Comparison of ENCODE assay signal across 40 mouse cellular contexts in genomic region chr10:130368384-130368783, GRCm38 (mm10). TPM values are rescaled to one million over a fixed set of nuclear protein-coding genes. Genes with fewer than 3 reads are reported as not detected.
"Had no signal": no experiment of that assay in that cellular context is flagged by ENCODE, and none has a peak within 500 bp of the region (broad histone marks: within the 10 kb centered on the region; RNA-seq: fewer than 3 reads in every experiment).

No protein-coding gene starts in this region.

- H3K36me3 ChIP-seq: limb, embryonic 10.5 days; limb, embryonic 12.5 days; limb, embryonic 13.5 days; limb, embryonic 15.5 days; liver, embryonic 12.5 days; liver, embryonic 13.5 days; liver, embryonic 15.5 days; lung, embryonic 15.5 days; midbrain, embryonic 10.5 days; midbrain, embryonic 12.5 days; midbrain, embryonic 13.5 days; midbrain, embryonic 15.5 days had no signal

- H3K9me3 ChIP-seq: limb, embryonic 10.5 days; limb, embryonic 12.5 days; limb, embryonic 13.5 days; limb, embryonic 15.5 days; liver, embryonic 12.5 days; liver, embryonic 13.5 days; liver, embryonic 15.5 days; lung, embryonic 15.5 days; megakaryocyte, embryonic 14.5 days; midbrain, embryonic 10.5 days; midbrain, embryonic 12.5 days; midbrain, embryonic 13.5 days; midbrain, embryonic 15.5 days had no signal

- H3K4me1 ChIP-seq: limb, embryonic 10.5 days; limb, embryonic 12.5 days; limb, embryonic 13.5 days; limb, embryonic 15.5 days; liver, embryonic 12.5 days; liver, embryonic 13.5 days; lung, embryonic 15.5 days; megakaryocyte, embryonic 14.5 days; midbrain, embryonic 10.5 days; midbrain, embryonic 12.5 days; midbrain, embryonic 13.5 days; midbrain, embryonic 15.5 days had no signal

- H3K4me3 ChIP-seq: limb, embryonic 10.5 days; limb, embryonic 12.5 days; limb, embryonic 13.5 days; limb, embryonic 15.5 days; liver, embryonic 12.5 days; liver, embryonic 13.5 days; liver, embryonic 15.5 days; lung, embryonic 15.5 days; megakaryocyte, embryonic 14.5 days; midbrain, embryonic 10.5 days; midbrain, embryonic 12.5 days; midbrain, embryonic 13.5 days; midbrain, embryonic 15.5 days; myocyte had no signal

- ATAC-seq: liver, embryonic 12.5 days; liver, postnatal 0 days; lung, postnatal 0 days; midbrain, embryonic 13.5 days; midbrain, embryonic 15.5 days; midbrain, embryonic 16.5 days had no signal

- H3K27ac ChIP-seq: limb, embryonic 10.5 days; limb, embryonic 12.5 days; limb, embryonic 13.5 days; limb, embryonic 15.5 days; liver, embryonic 12.5 days; liver, embryonic 13.5 days; liver, embryonic 14.5 days; liver, embryonic 15.5 days; lung, embryonic 15.5 days; macrophage; midbrain, embryonic 10.5 days; midbrain, embryonic 12.5 days; midbrain, embryonic 13.5 days; midbrain, embryonic 15.5 days had no signal

- H3K4me2 ChIP-seq: limb, embryonic 12.5 days; limb, embryonic 13.5 days; limb, embryonic 15.5 days; liver, embryonic 11.5 days; liver, embryonic 12.5 days; liver, embryonic 13.5 days; liver, embryonic 15.5 days; lung, embryonic 14.5 days; lung, embryonic 15.5 days; midbrain, embryonic 11.5 days; midbrain, embryonic 12.5 days; midbrain, embryonic 13.5 days; midbrain, embryonic 15.5 days had no signal

- DNase-seq: left cerebral cortex, postnatal 4 days; liver; liver, embryonic 13.5 days; liver, postnatal 0 days; lung, adult 18-20 months; lung, adult 2 months; lung, embryonic 14.5 days; lung, postnatal 10 days; lung, postnatal 14 days; lung, postnatal 36 days; lung, postnatal 4 days; midbrain, embryonic 14.5 days had no signal

- H3K27me3 ChIP-seq: limb, embryonic 12.5 days; limb, embryonic 13.5 days; limb, embryonic 15.5 days; liver, embryonic 12.5 days; liver, embryonic 13.5 days; liver, embryonic 15.5 days; lung, embryonic 15.5 days; megakaryocyte, embryonic 14.5 days; midbrain, embryonic 12.5 days; midbrain, embryonic 13.5 days; midbrain, embryonic 15.5 days had no signal

- H3K9ac ChIP-seq: limb, embryonic 12.5 days; limb, embryonic 13.5 days; limb, embryonic 15.5 days; liver, embryonic 12.5 days; liver, embryonic 13.5 days; liver, embryonic 14.5 days; liver, embryonic 15.5 days; liver, postnatal 0 days; lung, embryonic 14.5 days; lung, embryonic 15.5 days; midbrain, embryonic 12.5 days; midbrain, embryonic 13.5 days; midbrain, embryonic 15.5 days had no signal

RNA-seq across cellular contexts. Expression of gene Vmn2r84, which starts 25.7 kb away (rescaled TPM):
- total RNA-seq: liver, adult 2 months; megakaryocyte progenitor cell, adult 5-6 weeks; megakaryocyte, adult 5-6 weeks; megakaryocyte-erythroid progenitor cell, adult 5-6 weeks; monocyte, adult 5-6 weeks had no signal
- polyA plus RNA-seq: limb, embryonic 10.5 days; limb, embryonic 11.5 days; limb, embryonic 12.5 days; limb, embryonic 13.5 days; limb, embryonic 15.5 days; liver, adult 2 months; liver, embryonic 11.5 days; liver, embryonic 15.5 days; lung, adult 2 months; lung, embryonic 14.5 days; lung, embryonic 15.5 days; lung, embryonic 16.5 days; lung, postnatal 0 days; macrophage; midbrain, embryonic 10.5 days; midbrain, embryonic 11.5 days; midbrain, embryonic 12.5 days; midbrain, embryonic 13.5 days; midbrain, embryonic 14.5 days; midbrain, postnatal 0 days; myocyte; neural tube, embryonic 11.5 days had no signal

RNA-seq across cellular contexts. Expression of gene Tespa1, which starts 45.7 kb away (rescaled TPM):
- total RNA-seq: midbrain, postnatal 0 days had no signal
- polyA plus RNA-seq: limb, embryonic 10.5 days; midbrain, embryonic 10.5 days; midbrain, embryonic 12.5 days; midbrain, embryonic 13.5 days; midbrain, embryonic 16.5 days; midbrain, postnatal 0 days; myocyte had no signal
